Comparison of ENCODE assay signal across 22 mouse cellular contexts in genomic region chr1:60269314-60269713, GRCm38 (mm10).
DNase-seq lines count a peak whose midpoint lies in the region; ATAC-seq and TF ChIP-seq lines count a peak whose summit lies in the region.
"Had no signal": no experiment of that assay in that cellular context is flagged by ENCODE, and none has a peak within 500 bp of the region (broad histone marks: within the 10 kb centered on the region; RNA-seq: fewer than 3 reads in every experiment).

No protein-coding gene starts in this region.

- 0 out of 2 replicates have a peak, but pooled peaks cover 5% of the 10 kb centered on the region for H3K36me3 ChIP-seq in liver, embryonic 13.5 days
- H3K36me3 ChIP-seq in liver, embryonic 12.5 days, result peaks cover 13% of the 10 kb centered on the region; the same call in 1 of the 2 replicates
- H3K36me3 ChIP-seq in liver, embryonic 16.5 days (ENCODE audit: control insufficient read depth, insufficient read depth), result no peaks in the 10 kb centered on the region; the same call in 1 of the 2 replicates
- peaks cover 6% of the 10 kb centered on the region; the same call in 1 of the 2 replicates for H3K36me3 ChIP-seq in liver, postnatal 0 days (replicated peaks; ENCODE audit: insufficient read depth, low read length)

- no peak for TF ChIP-seq EP300 in liver, postnatal 0 days (IDR thresholded peaks at IDR 0.05; ENCODE audit: low read depth)

- TF ChIP-seq CTCF in liver, postnatal 0 days (IDR thresholded peaks at IDR 0.05; ENCODE audit: low read depth), result no peak

- no peak overlapping the region for H3K27ac ChIP-seq in liver, embryonic 13.5 days
- no peak overlapping the region for H3K27ac ChIP-seq in liver, embryonic 12.5 days
- H3K27ac ChIP-seq in liver, embryonic 16.5 days (ENCODE audit: low read length), result no peak overlapping the region
- H3K27ac ChIP-seq in liver, postnatal 0 days (ENCODE audit: low read depth), result peak overlapping the region; percentile 63; the same call in 1 of the 2 replicates
- H3K27ac ChIP-seq: embryonic facial prominence, embryonic 13.5 days; embryonic facial prominence, embryonic 15.5 days; forebrain, embryonic 10.5 days; forebrain, embryonic 12.5 days had no signal

- peak; percentile 41; the same call in 1 of the 2 replicates for ATAC-seq in liver, embryonic 13.5 days (ENCODE audit: low read depth)
- no peak for ATAC-seq in liver, embryonic 12.5 days
- peak; percentile 72 for ATAC-seq in liver, embryonic 16.5 days (ENCODE audit: low read depth)
- peak; percentile 98 for ATAC-seq in liver, postnatal 0 days
- ATAC-seq: forebrain, embryonic 14.5 days; forebrain, embryonic 16.5 days had no signal

- H3K9ac ChIP-seq in liver, embryonic 13.5 days, result no peak overlapping the region
- no peak overlapping the region for H3K9ac ChIP-seq in liver, embryonic 12.5 days
- H3K9ac ChIP-seq in liver, embryonic 16.5 days (ENCODE audit: low read depth, low read length), result no peak overlapping the region
- H3K9ac ChIP-seq in liver, postnatal 0 days (replicated peaks), result no peak overlapping the region
- H3K9ac ChIP-seq: embryonic facial prominence, embryonic 13.5 days; embryonic facial prominence, embryonic 15.5 days; forebrain, embryonic 12.5 days had no signal

- no peak for DNase-seq in liver, embryonic 13.5 days
- peak; percentile 19 for DNase-seq in liver, postnatal 0 days
- DNase-seq in gastrocnemius, postnatal 4 days (ENCODE audit: low spot score in 2 of 2), result no peak
- DNase-seq: adrenal gland, adult 2 months; adrenal gland, postnatal 10 days; adrenal gland, postnatal 25 days; cerebellum, adult 11 months; cerebellum, adult 18-20 months; cerebellum, adult 8-10 months; cerebellum, adult 9-11 months; cerebellum, postnatal 14 days; cerebellum, postnatal 36 days; embryo, embryonic 11 days had no signal

- H3K4me2 ChIP-seq in liver, embryonic 13.5 days, result no peak overlapping the region
- no peak overlapping the region for H3K4me2 ChIP-seq in liver, embryonic 12.5 days
- no peak overlapping the region for H3K4me2 ChIP-seq in liver, embryonic 16.5 days (ENCODE audit: low read depth, low read length)
- H3K4me2 ChIP-seq in liver, postnatal 0 days (ENCODE audit: low read depth, low read length), result no peak overlapping the region
- H3K4me2 ChIP-seq: embryonic facial prominence, embryonic 13.5 days; embryonic facial prominence, embryonic 15.5 days; forebrain, embryonic 12.5 days had no signal

- H3K27me3 ChIP-seq in liver, embryonic 13.5 days, result no peaks in the 10 kb centered on the region
- no peaks in the 10 kb centered on the region for H3K27me3 ChIP-seq in liver, embryonic 12.5 days (replicated peaks)
- H3K27me3 ChIP-seq in liver, embryonic 16.5 days (ENCODE audit: control insufficient read depth, insufficient read depth, low read depth, low read length), result no peaks in the 10 kb centered on the region
- no peaks in the 10 kb centered on the region for H3K27me3 ChIP-seq in liver, postnatal 0 days (ENCODE audit: insufficient read depth, low read length)
- H3K27me3 ChIP-seq: embryonic facial prominence, embryonic 13.5 days; embryonic facial prominence, embryonic 15.5 days; forebrain, embryonic 12.5 days had no signal

- no peaks in the 10 kb centered on the region for H3K9me3 ChIP-seq in liver, embryonic 13.5 days (replicated peaks)
- H3K9me3 ChIP-seq in liver, embryonic 12.5 days (replicated peaks), result no peaks in the 10 kb centered on the region
- H3K9me3 ChIP-seq in liver, embryonic 16.5 days (replicated peaks; ENCODE audit: control insufficient read depth, low read length), result no peaks in the 10 kb centered on the region
- no peaks in the 10 kb centered on the region for H3K9me3 ChIP-seq in liver, postnatal 0 days (ENCODE audit: low read length)
- H3K9me3 ChIP-seq: embryonic facial prominence, embryonic 13.5 days; embryonic facial prominence, embryonic 15.5 days; forebrain, embryonic 10.5 days; forebrain, embryonic 12.5 days had no signal

- no peak overlapping the region for H3K4me3 ChIP-seq in liver, embryonic 13.5 days (replicated peaks)
- no peak overlapping the region for H3K4me3 ChIP-seq in liver, embryonic 12.5 days
- no peak overlapping the region for H3K4me3 ChIP-seq in liver, embryonic 16.5 days (ENCODE audit: low read depth, low read length)
- H3K4me3 ChIP-seq in liver, postnatal 0 days (ENCODE audit: low read depth, low read length), result no peak overlapping the region
- H3K4me3 ChIP-seq: embryonic facial prominence, embryonic 13.5 days; embryonic facial prominence, embryonic 15.5 days; erythroblast, embryonic 14.5 days; forebrain, embryonic 10.5 days; forebrain, embryonic 12.5 days had no signal

- no peaks in the 10 kb centered on the region for H3K4me1 ChIP-seq in liver, embryonic 13.5 days (replicated peaks)
- peaks cover 6% of the 10 kb centered on the region for H3K4me1 ChIP-seq in liver, embryonic 12.5 days
- no peaks in the 10 kb centered on the region for H3K4me1 ChIP-seq in liver, embryonic 16.5 days (ENCODE audit: control insufficient read depth, low read depth, low read length)
- no peaks in the 10 kb centered on the region for H3K4me1 ChIP-seq in liver, postnatal 0 days (ENCODE audit: insufficient read depth)
- H3K4me1 ChIP-seq: embryonic facial prominence, embryonic 13.5 days; embryonic facial prominence, embryonic 15.5 days; forebrain, embryonic 10.5 days; forebrain, embryonic 12.5 days had no signal
